In the genomic region with DNA sequence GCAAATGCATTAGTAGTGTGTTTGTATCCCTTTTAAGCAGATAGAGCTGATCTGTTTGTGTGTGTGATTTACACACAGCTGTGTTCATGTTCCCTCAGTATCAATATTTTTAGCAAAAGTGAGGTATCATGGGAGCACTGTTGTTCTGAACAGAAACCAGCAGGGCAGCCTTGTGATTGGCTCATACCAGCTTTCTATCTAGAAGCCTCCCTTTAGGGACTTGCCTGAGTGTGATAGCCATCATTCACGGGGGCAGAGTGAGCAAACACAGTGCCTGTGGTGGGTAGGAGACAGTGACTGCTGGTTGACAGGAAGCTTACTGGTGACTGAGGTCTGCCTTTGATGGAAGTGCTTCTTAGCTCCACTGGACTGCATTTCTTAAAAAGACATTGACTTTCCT, we compare ENCODE assay signal across 11 mouse cellular contexts.
A peak's percentile ranks its signal among the peaks of the same experiment; 100 is the strongest.
DNase-seq lines count a peak whose midpoint lies in the region; ATAC-seq and TF ChIP-seq lines count a peak whose summit lies in the region.
"Had no signal": no experiment of that assay in that cellular context is flagged by ENCODE, and none has a peak within 500 bp of the region (broad histone marks: within the 10 kb centered on the region; RNA-seq: fewer than 3 reads in every experiment).

No protein-coding gene starts in this region.

- no peak for DNase-seq in forebrain, embryonic 11.5 days (ENCODE audit: low spot score)
- peak in 1 of 2 experiments; percentile 44 for DNase-seq in spleen, adult 2 months (ENCODE audit: low read depth in 1 of 2, low spot score in 2 of 2)
- no peak for DNase-seq in spleen, adult 12 weeks (ENCODE audit: low spot score)
- no peak for DNase-seq in left cerebral cortex, adult 18-20 months (ENCODE audit: low spot score in 2 of 2)
- DNase-seq in right cerebral cortex, postnatal 36 days (ENCODE audit: low spot score in 2 of 2): no peak
- no peak for DNase-seq in urinary bladder, postnatal 14 days (ENCODE audit: low spot score)
- DNase-seq: adrenal gland, postnatal 10 days had no signal

- H3K4me3 ChIP-seq in forebrain, embryonic 13.5 days: no peak overlapping the region
- no peak overlapping the region for H3K4me3 ChIP-seq in forebrain, embryonic 11.5 days (ENCODE audit: low read depth, low read length)
- no peak overlapping the region for H3K4me3 ChIP-seq in spleen, adult 2 months (ENCODE audit: extremely low read depth, insufficient read depth, insufficient read length)
- no peak overlapping the region for H3K4me3 ChIP-seq in midbrain, embryonic 15.5 days
- H3K4me3 ChIP-seq: embryonic facial prominence, embryonic 15.5 days had no signal

- no peak for TF ChIP-seq CTCF in spleen, adult 2 months (IDR thresholded peaks at IDR 0.05; ENCODE audit: extremely low read depth, insufficient read depth, insufficient read length, insufficient replicate concordance)

- no peak overlapping the region for H3K4me2 ChIP-seq in forebrain, embryonic 13.5 days
- H3K4me2 ChIP-seq in forebrain, embryonic 11.5 days (ENCODE audit: low read depth, low read length, severe bottlenecking): no peak overlapping the region
- H3K4me2 ChIP-seq in midbrain, embryonic 15.5 days: no peak overlapping the region
- H3K4me2 ChIP-seq: embryonic facial prominence, embryonic 15.5 days; heart, embryonic 11.5 days had no signal

- 0 out of 2 replicates have a peak, but pooled peaks cover 4% of the 10 kb centered on the region for H3K36me3 ChIP-seq in forebrain, embryonic 13.5 days (ENCODE audit: poor library complexity, severe bottlenecking)
- no peaks in the 10 kb centered on the region for H3K36me3 ChIP-seq in forebrain, embryonic 11.5 days (ENCODE audit: control insufficient read depth, insufficient read depth, low read length)
- H3K36me3 ChIP-seq in spleen, adult 2 months (ENCODE audit: control insufficient read depth, insufficient read depth, low read length): no peaks in the 10 kb centered on the region
- H3K36me3 ChIP-seq in midbrain, embryonic 15.5 days (replicated peaks): no peaks in the 10 kb centered on the region

- TF ChIP-seq POLR2A in spleen, adult 2 months (IDR thresholded peaks at IDR 0.05; ENCODE audit: low read depth, low read length): no peak; the same call in 1 of the 2 replicates

- ATAC-seq in forebrain, embryonic 13.5 days: no peak
- ATAC-seq in forebrain, embryonic 11.5 days (replicated peaks; ENCODE audit: low FRiP score): no peak
- no peak for ATAC-seq in midbrain, embryonic 15.5 days (replicated peaks)

- H3K27ac ChIP-seq in forebrain, embryonic 13.5 days: peak overlapping the region; percentile 90; the same call in 1 of the 2 replicates
- H3K27ac ChIP-seq in forebrain, embryonic 11.5 days (ENCODE audit: low read depth, low read length): no peak overlapping the region
- peak overlapping the region; percentile 76 for H3K27ac ChIP-seq in spleen, adult 2 months (ENCODE audit: insufficient read depth, low read length)
- peak overlapping the region; percentile 87 for H3K27ac ChIP-seq in midbrain, embryonic 15.5 days
- H3K27ac ChIP-seq: embryonic facial prominence, embryonic 15.5 days had no signal

- peaks cover 30% of the 10 kb centered on the region for H3K4me1 ChIP-seq in forebrain, embryonic 13.5 days
- H3K4me1 ChIP-seq in forebrain, embryonic 11.5 days (replicated peaks; ENCODE audit: control insufficient read depth, insufficient read depth, low read length): peaks cover 9% of the 10 kb centered on the region; the same call in 1 of the 2 replicates
- peaks cover 19% of the 10 kb centered on the region; the same call in 1 of the 2 replicates for H3K4me1 ChIP-seq in spleen, adult 2 months (ENCODE audit: control insufficient read depth, insufficient read depth, insufficient read length)
- peaks cover 29% of the 10 kb centered on the region for H3K4me1 ChIP-seq in midbrain, embryonic 15.5 days

- no peak overlapping the region for H3K9ac ChIP-seq in forebrain, embryonic 13.5 days
- no peak overlapping the region for H3K9ac ChIP-seq in forebrain, embryonic 11.5 days (ENCODE audit: low read length)
- no peak overlapping the region for H3K9ac ChIP-seq in midbrain, embryonic 15.5 days
- H3K9ac ChIP-seq: embryonic facial prominence, embryonic 15.5 days had no signal

- no peaks in the 10 kb centered on the region for H3K27me3 ChIP-seq in forebrain, embryonic 13.5 days
- no peaks in the 10 kb centered on the region for H3K27me3 ChIP-seq in forebrain, embryonic 11.5 days (ENCODE audit: control insufficient read depth, insufficient read depth, low read length)
- H3K27me3 ChIP-seq in spleen, adult 2 months (ENCODE audit: control insufficient read depth, insufficient read depth, low read length): no peaks in the 10 kb centered on the region
- no peaks in the 10 kb centered on the region for H3K27me3 ChIP-seq in midbrain, embryonic 15.5 days (replicated peaks)
- H3K27me3 ChIP-seq: embryonic facial prominence, embryonic 15.5 days had no signal

- H3K9me3 ChIP-seq in forebrain, embryonic 13.5 days (replicated peaks): no peaks in the 10 kb centered on the region
- H3K9me3 ChIP-seq in forebrain, embryonic 11.5 days (ENCODE audit: control insufficient read depth, low read length): no peaks in the 10 kb centered on the region
- H3K9me3 ChIP-seq in midbrain, embryonic 15.5 days: no peaks in the 10 kb centered on the region
- H3K9me3 ChIP-seq: embryonic facial prominence, embryonic 15.5 days had no signal

- 66% methylated on average over 1 of the region's 1 CpGs for WGBS in forebrain, embryonic 13.5 days
- WGBS in forebrain, embryonic 11.5 days: 81% methylated on average over 1 of the region's 1 CpGs
- 8% methylated on average over 1 of the region's 1 CpGs for WGBS in spleen, adult 2 months
- 47% methylated on average over 1 of the region's 1 CpGs for WGBS in midbrain, embryonic 15.5 days
